Mouse (Mus musculus): Measurements from ENCODE around the gene Fnbp1. TPM values are rescaled to one million over a fixed set of nuclear protein-coding genes. Genes with fewer than 3 reads are reported as not detected.

The Fnbp1 gene
- polyA plus RNA-seq, 1 experiment from 2014 or later = 11.5 TPM

GRCm38 (mm10) chr2:31133981-31134380 lies 7.8 kb downstream of the Fnbp1 start:
- Histone ChIP-seq H3K27me3 (ENCODE audit: control insufficient read depth, insufficient read depth, low read length) (no peaks in the 10 kb centered on the region), H3K9ac (ENCODE audit: low read length) (no peak overlapping the region), H3K4me2 (no peak overlapping the region), H3K36me3 (ENCODE audit: control insufficient read depth, insufficient read depth, low read length) (no peaks in the 10 kb centered on the region), H3K4me3 (ENCODE audit: low read depth, low read length) (no peak overlapping the region), H3K4me1 (ENCODE audit: control insufficient read depth, insufficient read depth, low read length) (no peaks in the 10 kb centered on the region), H3K27ac (ENCODE audit: low read depth, low read length) (no peak overlapping the region), H3K9me3 (ENCODE audit: control insufficient read depth, low read length) (no peaks in the 10 kb centered on the region)
- ATAC-seq (ENCODE audit: low FRiP score) (no peak), DNase-seq (ENCODE audit: low spot score, missing footprints) (peak; percentile 64)
- 90% methylated on average over 3 of the region's 4 CpGs for WGBS

GRCm38 (mm10) chr2:31132682-31133081 lies 9.1 kb downstream of the Fnbp1 start:
- no peak overlapping the region for H3K27ac ChIP-seq (ENCODE audit: low read depth, low read length)
- H3K36me3 ChIP-seq (ENCODE audit: control insufficient read depth, insufficient read depth, low read length) = no peaks in the 10 kb centered on the region
- H3K4me2 ChIP-seq = no peak overlapping the region
- 77% methylated on average over 8 of the region's 8 CpGs for WGBS
- no peaks in the 10 kb centered on the region for H3K27me3 ChIP-seq (ENCODE audit: control insufficient read depth, insufficient read depth, low read length)
- H3K4me1 ChIP-seq (ENCODE audit: control insufficient read depth, insufficient read depth, low read length) = no peaks in the 10 kb centered on the region
- DNase-seq (ENCODE audit: low spot score, missing footprints) (no peak), ATAC-seq (ENCODE audit: low FRiP score) (no peak)
- no peak overlapping the region for H3K9ac ChIP-seq (ENCODE audit: low read length)
- H3K9me3 ChIP-seq (ENCODE audit: control insufficient read depth, low read length) = no peaks in the 10 kb centered on the region
- no peak overlapping the region for H3K4me3 ChIP-seq (ENCODE audit: low read depth, low read length)

GRCm38 (mm10) chr2:31130815-31131299 lies 11.0 kb downstream of the Fnbp1 start:
- no peaks in the 10 kb centered on the region for H3K36me3 ChIP-seq (ENCODE audit: control insufficient read depth, insufficient read depth, low read length)
- no peaks in the 10 kb centered on the region for H3K27me3 ChIP-seq (ENCODE audit: control insufficient read depth, insufficient read depth, low read length)
- no peak overlapping the region for H3K9ac ChIP-seq (ENCODE audit: low read length)
- DNase-seq (ENCODE audit: low spot score, missing footprints) (no peak), ATAC-seq (ENCODE audit: low FRiP score) (no peak)
- no peak overlapping the region for H3K4me3 ChIP-seq (ENCODE audit: low read depth, low read length)
- no peak overlapping the region for H3K27ac ChIP-seq (ENCODE audit: low read depth, low read length)
- H3K4me1 ChIP-seq (ENCODE audit: control insufficient read depth, insufficient read depth, low read length) = no peaks in the 10 kb centered on the region
- H3K4me2 ChIP-seq = no peak overlapping the region
- 69% methylated on average over 8 of the region's 8 CpGs for WGBS
- no peaks in the 10 kb centered on the region for H3K9me3 ChIP-seq (ENCODE audit: control insufficient read depth, low read length)

GRCm38 (mm10) chr2:31129742-31130518 lies 11.9 kb downstream of the Fnbp1 start:
- Histone ChIP-seq H3K4me2 (no peak overlapping the region), H3K27me3 (ENCODE audit: control insufficient read depth, insufficient read depth, low read length) (no peaks in the 10 kb centered on the region), H3K9ac (ENCODE audit: low read length) (no peak overlapping the region), H3K9me3 (ENCODE audit: control insufficient read depth, low read length) (no peaks in the 10 kb centered on the region), H3K36me3 (ENCODE audit: control insufficient read depth, insufficient read depth, low read length) (no peaks in the 10 kb centered on the region), H3K4me3 (ENCODE audit: low read depth, low read length) (no peak overlapping the region), H3K27ac (ENCODE audit: low read depth, low read length) (no peak overlapping the region), H3K4me1 (ENCODE audit: control insufficient read depth, insufficient read depth, low read length) (no peaks in the 10 kb centered on the region)
- DNase-seq (ENCODE audit: low spot score, missing footprints) = no peak
- 85% methylated on average over 14 of the region's 14 CpGs for WGBS
- no peak for ATAC-seq (ENCODE audit: low FRiP score)

- DNase-seq (ENCODE audit: low spot score, missing footprints) = no peak
- no peaks in the 10 kb centered on the region for H3K4me1 ChIP-seq (ENCODE audit: control insufficient read depth, insufficient read depth, low read length)
- no peak overlapping the region for H3K4me2 ChIP-seq
- 87% methylated on average over 4 of the region's 4 CpGs for WGBS
- no peaks in the 10 kb centered on the region for H3K9me3 ChIP-seq (ENCODE audit: control insufficient read depth, low read length)
- no peaks in the 10 kb centered on the region for H3K27me3 ChIP-seq (ENCODE audit: control insufficient read depth, insufficient read depth, low read length)
- no peak overlapping the region for H3K4me3 ChIP-seq (ENCODE audit: low read depth, low read length)
- no peak overlapping the region for H3K9ac ChIP-seq (ENCODE audit: low read length)
- H3K27ac ChIP-seq (ENCODE audit: low read depth, low read length) = no peak overlapping the region
- no peak for ATAC-seq (ENCODE audit: low FRiP score)
- no peaks in the 10 kb centered on the region for H3K36me3 ChIP-seq (ENCODE audit: control insufficient read depth, insufficient read depth, low read length)
These were observed 13.9 kb downstream of the Fnbp1 start for GRCm38 (mm10) chr2:31127899-31128298.

- WGBS = 72% methylated on average over 7 of the region's 7 CpGs
- no peaks in the 10 kb centered on the region for H3K9me3 ChIP-seq (ENCODE audit: control insufficient read depth, low read length)
- no peak overlapping the region for H3K27ac ChIP-seq (ENCODE audit: low read depth, low read length)
These were observed 14.6 kb downstream of the Fnbp1 start for GRCm38 (mm10) chr2:31127219-31127618.

GRCm38 (mm10) chr2:31126048-31126447 lies 15.8 kb downstream of the Fnbp1 start:
- ATAC-seq (ENCODE audit: low FRiP score) (no peak), DNase-seq (ENCODE audit: low spot score, missing footprints) (no peak)
- WGBS = 96% methylated on average over 9 of the region's 9 CpGs
- Histone ChIP-seq H3K4me3 (ENCODE audit: low read depth, low read length) (no peak overlapping the region), H3K27me3 (ENCODE audit: control insufficient read depth, insufficient read depth, low read length) (no peaks in the 10 kb centered on the region), H3K4me2 (no peak overlapping the region), H3K4me1 (ENCODE audit: control insufficient read depth, insufficient read depth, low read length) (no peaks in the 10 kb centered on the region), H3K9ac (ENCODE audit: low read length) (no peak overlapping the region), H3K9me3 (ENCODE audit: control insufficient read depth, low read length) (no peaks in the 10 kb centered on the region), H3K36me3 (ENCODE audit: control insufficient read depth, insufficient read depth, low read length) (no peaks in the 10 kb centered on the region), H3K27ac (ENCODE audit: low read depth, low read length) (no peak overlapping the region)

More at GRCm38 (mm10) chr2:31127219-31127618, 14.6 kb downstream of the Fnbp1 start:
- ATAC-seq (ENCODE audit: low FRiP score) (no peak), DNase-seq (ENCODE audit: low spot score, missing footprints) (no peak)
- H3K4me1 ChIP-seq (ENCODE audit: control insufficient read depth, insufficient read depth, low read length) = no peaks in the 10 kb centered on the region
- H3K4me3 ChIP-seq (ENCODE audit: low read depth, low read length) = no peak overlapping the region
- H3K27me3 ChIP-seq (ENCODE audit: control insufficient read depth, insufficient read depth, low read length) = no peaks in the 10 kb centered on the region
- H3K36me3 ChIP-seq (ENCODE audit: control insufficient read depth, insufficient read depth, low read length) = no peaks in the 10 kb centered on the region
- H3K4me2 ChIP-seq = no peak overlapping the region
- H3K9ac ChIP-seq (ENCODE audit: low read length) = no peak overlapping the region

- no peaks in the 10 kb centered on the region for H3K27me3 ChIP-seq (ENCODE audit: control insufficient read depth, insufficient read depth, low read length)
- no peak overlapping the region for H3K9ac ChIP-seq (ENCODE audit: low read length)
- no peaks in the 10 kb centered on the region for H3K4me1 ChIP-seq (ENCODE audit: control insufficient read depth, insufficient read depth, low read length)
- 82% methylated on average over 7 of the region's 7 CpGs for WGBS
- DNase-seq (ENCODE audit: low spot score, missing footprints) (no peak), ATAC-seq (ENCODE audit: low FRiP score) (no peak)
- no peaks in the 10 kb centered on the region for H3K36me3 ChIP-seq (ENCODE audit: control insufficient read depth, insufficient read depth, low read length)
- no peak overlapping the region for H3K4me3 ChIP-seq (ENCODE audit: low read depth, low read length)
- no peaks in the 10 kb centered on the region for H3K9me3 ChIP-seq (ENCODE audit: control insufficient read depth, low read length)
- no peak overlapping the region for H3K4me2 ChIP-seq
- no peak overlapping the region for H3K27ac ChIP-seq (ENCODE audit: low read depth, low read length)
These were observed 16.7 kb downstream of the Fnbp1 start for GRCm38 (mm10) chr2:31125156-31125555.

- no peaks in the 10 kb centered on the region for H3K4me1 ChIP-seq (ENCODE audit: control insufficient read depth, insufficient read depth, low read length)
- DNase-seq (ENCODE audit: low spot score, missing footprints) (no peak), ATAC-seq (ENCODE audit: low FRiP score) (no peak)
- H3K27ac ChIP-seq (ENCODE audit: low read depth, low read length) = no peak overlapping the region
- H3K9me3 ChIP-seq (ENCODE audit: control insufficient read depth, low read length) = no peaks in the 10 kb centered on the region
- no peaks in the 10 kb centered on the region for H3K36me3 ChIP-seq (ENCODE audit: control insufficient read depth, insufficient read depth, low read length)
- H3K9ac ChIP-seq (ENCODE audit: low read length) = no peak overlapping the region
- H3K27me3 ChIP-seq (ENCODE audit: control insufficient read depth, insufficient read depth, low read length) = no peaks in the 10 kb centered on the region
- no peak overlapping the region for H3K4me2 ChIP-seq
- WGBS = 72% methylated on average over 2 of the region's 2 CpGs
- H3K4me3 ChIP-seq (ENCODE audit: low read depth, low read length) = no peak overlapping the region
These were observed 17.1 kb downstream of the Fnbp1 start for GRCm38 (mm10) chr2:31124694-31125093.
